Mouse (Mus musculus): ENCODE data around the gene Rab27a.

GRCm38 (mm10) chr9:73063621-73064290 lies 19.1 kb downstream of the Rab27a start:
- TF ChIP-seq POLR2A (IDR thresholded peaks at IDR 0.05; ENCODE audit: extremely low read depth, insufficient read depth, low read length) (no peak), CTCF (IDR thresholded peaks at IDR 0.05; ENCODE audit: extremely low read depth, insufficient read depth, low read length) (no peak)

Measured in cortical plate, adult 2 months (tissue).